Mouse (Mus musculus) embryonic fibroblast, embryonic 13.5 days (primary cell): ENCODE measurements at regions not wholly inside any gene's neighbourhood (a gene's known extent, or its start where the extent isn't known, plus 50 kb on each side); places are given as distances from the start of the nearest gene placed in this dataset.

Source experiments
- H3K27ac ChIP-seq: 2 replicates; pipeline ENCODE4 v1.5.1; 2012; ENCODE audit warnings: low read length, control low read depth, inconsistent platforms; ENCODE audit not compliant: insufficient read depth
- H3K4me1 ChIP-seq: 2 replicates; pipeline ENCODE4 v1.6.1; 2011; ENCODE audit warnings: low read length; ENCODE audit not compliant: control insufficient read depth, insufficient read depth
- H3K4me3 ChIP-seq: 2 replicates; pipeline ENCODE4 v1.5.1; 2011; ENCODE audit warnings: mild to moderate bottlenecking, control low read depth, low read length; ENCODE audit not compliant: insufficient read depth
- CTCF ChIP-seq: IDR thresholded peaks from 2 replicates; pipeline ENCODE4 v1.5.1; 2011; ENCODE audit warnings: mild to moderate bottlenecking, control low read depth, low read length, moderate library complexity, borderline replicate concordance; ENCODE audit not compliant: insufficient read depth
- POLR2A ChIP-seq: IDR thresholded peaks from 2 replicates; pipeline ENCODE4 v1.6.1; 2011; ENCODE audit warnings: low read depth, mild to moderate bottlenecking, control low read depth, low read length, moderate library complexity

- no peaks in the 10 kb centered on the region for H3K4me1 ChIP-seq
- H3K4me3 ChIP-seq, result no peak overlapping the region
- TF ChIP-seq POLR2A (no peak), CTCF (no peak)
- H3K27ac ChIP-seq, result no peak overlapping the region
Measured at GRCm38 (mm10) chr1:30114186-30114585, 759.5 kb downstream of the Phf3 start.
